Mouse (Mus musculus) layer of hippocampus, adult 2 months (tissue): ENCODE measurements around the gene Ehbp1. TPM values are rescaled to one million over a fixed set of nuclear protein-coding genes. Genes with fewer than 3 reads are reported as not detected.

Experiments
- DNase-seq, 2 experiments: peaks; one replicate each; pipeline ENCODE4 v3.0.0; 2022; ENCODE audit warnings: low spot score in 2 of 2
- H3K27ac ChIP-seq: fragments of 200-600 bp; 2 replicates; pipeline ENCODE4 v1.8.1; 2022
- H3K4me3 ChIP-seq: fragments of 200-600 bp; 2 replicates; pipeline ENCODE4 v1.8.1; 2022; ENCODE audit warnings: mild to moderate bottlenecking
- CTCF ChIP-seq: fragments of 200-600 bp; conservative IDR thresholded peaks from 2 replicates; pipeline ENCODE4 v1.8.1; 2022; ENCODE audit warnings: antibody characterized with exemption, mild to moderate bottlenecking, moderate library complexity
- total RNA-seq, 2 experiments: library from RNA; stranded (reverse); gene quantifications; 2 replicates each; pipeline ENCODE4 v1.2.3; 2021

Gene Ehbp1
- total RNA-seq, 2 experiments from 2014 or later, result 50.6 to 51.2 TPM

GRCm38 (mm10) chr11:22007088-22007780 is 334.9 kb downstream of the Ehbp1 start:
- H3K27ac ChIP-seq, result peak overlapping the region; percentile 70
- TF ChIP-seq CTCF, result no peak
- peak overlapping the region; percentile 17; the same call in 1 of the 2 replicates for H3K4me3 ChIP-seq
- peak in 1 of 2 experiments; percentile 11 for DNase-seq

GRCm38 (mm10) chr11:22006471-22007087 is 335.5 kb downstream of the Ehbp1 start:
- Histone ChIP-seq H3K4me3 (peak overlapping the region; percentile 8; the same call in 1 of the 2 replicates), H3K27ac (peak overlapping the region; percentile 70)
- no peak for TF ChIP-seq CTCF
- DNase-seq, result no peak

GRCm38 (mm10) chr11:22005281-22005870 is 336.7 kb downstream of the Ehbp1 start:
- no peak for TF ChIP-seq CTCF
- Histone ChIP-seq H3K27ac (peak overlapping the region; percentile 48; the same call in 1 of the 2 replicates), H3K4me3 (no peak overlapping the region)
- DNase-seq, result peak in 1 of 2 experiments; percentile 9

GRCm38 (mm10) chr11:22004331-22004841 is 337.7 kb downstream of the Ehbp1 start:
- peak overlapping the region; percentile 69 for H3K27ac ChIP-seq
- H3K4me3 ChIP-seq, result no peak overlapping the region
- no peak for TF ChIP-seq CTCF
- peak in 1 of 2 experiments; percentile 22 for DNase-seq

- no peak for TF ChIP-seq CTCF
- Histone ChIP-seq H3K27ac (peak overlapping the region; percentile 81), H3K4me3 (peak overlapping the region; percentile 58)
- peak in 1 of 2 experiments; percentile 16 for DNase-seq
These were observed 338.6 kb downstream of the Ehbp1 start for GRCm38 (mm10) chr11:22003341-22003981.

- peak within 1 kb of the TSS; percentile 58 for H3K4me3 ChIP-seq
- no peak for TF ChIP-seq CTCF
- DNase-seq, result peak in 1 of 2 experiments; percentile 9
- H3K27ac ChIP-seq, result peak within 1 kb of the TSS; percentile 81
These were observed 339.2 kb downstream of the Ehbp1 start, which contains the start of gene Otx1 for GRCm38 (mm10) chr11:22002783-22003340. Otx1 (minus strand) TSS chr11:22002897.

GRCm38 (mm10) chr11:22002062-22002782 is 339.9 kb downstream of the Ehbp1 start:
- no peak for TF ChIP-seq CTCF
- DNase-seq, result peak in 1 of 2 experiments; percentile 8
- Histone ChIP-seq H3K27ac (peak overlapping the region; percentile 81), H3K4me3 (peak overlapping the region; percentile 58)

GRCm38 (mm10) chr11:22001321-22002061 is 340.6 kb downstream of the Ehbp1 start:
- peak; percentile 35 to 40 for DNase-seq
- H3K27ac ChIP-seq, result peak overlapping the region; percentile 81
- TF ChIP-seq CTCF, result peak; percentile 47

GRCm38 (mm10) chr11:22000316-22001076 is 341.6 kb downstream of the Ehbp1 start:
- no peak for DNase-seq
- Histone ChIP-seq H3K27ac (peak overlapping the region; percentile 77), H3K4me3 (peak overlapping the region; percentile 58)
- no peak for TF ChIP-seq CTCF

More at GRCm38 (mm10) chr11:22001321-22002061, 340.6 kb downstream of the Ehbp1 start:
- H3K4me3 ChIP-seq, result peak overlapping the region; percentile 58

- TF ChIP-seq CTCF, result no peak
- Histone ChIP-seq H3K4me3 (peak overlapping the region; percentile 58), H3K27ac (peak overlapping the region; percentile 77)
- DNase-seq, result no peak
These were observed 342.4 kb downstream of the Ehbp1 start for GRCm38 (mm10) chr11:21999396-22000315.
